Mouse (Mus musculus): ENCODE data around the gene Sp1.

Gene Sp1

GRCm38 (mm10) chr15:102432046-102432445 is 26.1 kb downstream of the Sp1 start:
- in situ Hi-C loops (cut with MboI, MseI): no loop called here

- in situ Hi-C loops (cut with MboI, MseI): no loop called here
These were observed 27.2 kb downstream of the Sp1 start for GRCm38 (mm10) chr15:102433173-102433572.

GRCm38 (mm10) chr15:102442490-102442889 is 36.5 kb downstream of the Sp1 start:
- in situ Hi-C loops (cut with MboI, MseI): loop anchor here (5.0 kb wide), 1 partner anchor 75 kb away; the partner anchor contains the start of gene Sp7

GRCm38 (mm10) chr15:102445146-102445545 is 39.2 kb downstream of the Sp1 start, which contains the start of gene Amhr2:
Gene Amhr2, plus strand, starts transcription at chr15:102445367.
- in situ Hi-C loops (cut with MboI, MseI): no loop called here

GRCm38 (mm10) chr15:102446448-102446847 is 40.5 kb downstream of the Sp1 start:
- in situ Hi-C loops (cut with MboI, MseI): no loop called here

- in situ Hi-C loops (cut with MboI, MseI): no loop called here
These were observed 43.4 kb downstream of the Sp1 start for GRCm38 (mm10) chr15:102449366-102449765.

DNA sequence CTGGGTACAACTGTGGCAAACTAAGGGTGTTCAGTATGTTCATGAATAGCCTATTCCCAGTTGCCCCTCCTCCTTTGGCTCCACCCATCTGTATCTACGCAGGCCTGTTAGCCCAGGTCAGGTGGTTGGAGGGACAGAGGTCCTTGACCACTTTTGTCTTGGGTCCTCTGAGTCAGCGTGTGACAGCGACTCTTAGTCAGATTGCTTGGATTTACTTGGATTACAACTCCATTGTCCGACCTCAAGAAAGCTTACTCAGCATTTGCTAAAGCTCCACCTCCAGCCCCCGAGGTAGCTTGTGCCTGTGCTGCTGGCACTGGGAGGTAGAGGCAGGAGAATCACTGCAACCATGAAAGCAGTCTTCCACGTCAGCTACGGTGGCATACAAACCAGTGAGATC is 45.0 kb downstream of the Sp1 start:
- in situ Hi-C loops (cut with MboI, MseI): no loop called here

GRCm38 (mm10) chr15:102451666-102452430 is 45.9 kb downstream of the Sp1 start:
- in situ Hi-C loops (cut with MboI, MseI): no loop called here

DNA sequence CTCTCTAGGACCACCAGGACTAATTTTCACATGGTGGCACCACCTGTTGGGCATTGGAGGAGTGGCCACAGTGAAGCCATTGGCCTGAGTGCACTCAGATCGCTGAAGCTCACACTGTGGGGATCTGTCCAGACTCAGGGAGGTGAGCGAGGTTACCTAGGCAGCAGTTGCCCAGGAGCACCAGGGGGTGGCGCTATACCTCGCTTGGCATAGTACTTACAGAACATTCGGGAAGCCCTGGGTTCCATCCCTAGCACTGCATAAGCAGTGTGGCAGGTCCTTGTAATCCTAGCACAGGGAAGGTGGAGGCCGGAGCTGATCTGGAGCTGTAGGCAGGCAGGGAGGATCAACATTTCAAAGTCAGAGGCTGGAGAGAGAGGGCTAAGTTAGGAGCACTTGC is 50.0 kb downstream of the Sp1 start:
- in situ Hi-C loops (cut with MboI, MseI): no loop called here

DNA sequence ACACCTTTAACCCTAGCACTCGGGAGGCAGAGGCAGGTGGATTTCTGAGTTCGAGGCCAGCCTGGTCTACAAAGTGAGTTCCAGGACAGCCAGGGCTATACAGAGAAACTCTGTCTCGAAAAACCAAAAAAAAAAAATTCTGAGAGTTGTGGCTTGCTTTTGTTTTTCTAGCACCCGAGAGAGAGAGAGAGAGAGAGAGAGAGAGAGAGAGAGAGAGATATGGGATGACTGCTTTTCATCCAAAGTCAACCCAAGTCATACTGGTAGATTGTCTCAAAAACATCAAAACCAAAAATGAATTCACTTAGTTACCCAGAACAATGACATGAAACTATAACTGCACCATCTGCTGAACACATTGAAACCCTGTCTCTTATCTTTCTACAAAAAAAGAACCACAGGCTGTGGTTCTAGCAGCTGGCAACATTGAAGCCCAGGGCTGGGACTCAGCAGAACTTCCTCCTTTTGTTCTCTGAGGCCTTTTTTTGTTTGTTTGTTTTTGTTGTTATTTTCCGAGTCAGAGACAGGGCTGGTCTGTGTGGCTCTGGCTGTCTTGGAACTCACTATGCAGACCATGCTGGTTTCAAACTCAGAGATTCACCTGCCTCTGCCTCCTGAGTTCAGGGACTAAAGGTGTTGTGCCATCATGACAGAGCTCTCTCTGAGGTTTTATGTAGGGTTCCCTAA is 52.2 kb downstream of the Sp1 start:
- in situ Hi-C loops (cut with MboI, MseI): no loop called here

- in situ Hi-C loops (cut with MboI, MseI): no loop called here
These were observed 53.0 kb downstream of the Sp1 start, which contains the start of gene Prr13 for GRCm38 (mm10) chr15:102458904-102459317. Gene Prr13, plus strand, starts transcription at chr15:102459028.

GRCm38 (mm10) chr15:102459381-102459780 is 53.4 kb downstream of the Sp1 start:
- in situ Hi-C loops (cut with MboI, MseI): no loop called here

- in situ Hi-C loops (cut with MboI, MseI): no loop called here
These were observed 53.9 kb downstream of the Sp1 start for GRCm38 (mm10) chr15:102459847-102460246.

DNA sequence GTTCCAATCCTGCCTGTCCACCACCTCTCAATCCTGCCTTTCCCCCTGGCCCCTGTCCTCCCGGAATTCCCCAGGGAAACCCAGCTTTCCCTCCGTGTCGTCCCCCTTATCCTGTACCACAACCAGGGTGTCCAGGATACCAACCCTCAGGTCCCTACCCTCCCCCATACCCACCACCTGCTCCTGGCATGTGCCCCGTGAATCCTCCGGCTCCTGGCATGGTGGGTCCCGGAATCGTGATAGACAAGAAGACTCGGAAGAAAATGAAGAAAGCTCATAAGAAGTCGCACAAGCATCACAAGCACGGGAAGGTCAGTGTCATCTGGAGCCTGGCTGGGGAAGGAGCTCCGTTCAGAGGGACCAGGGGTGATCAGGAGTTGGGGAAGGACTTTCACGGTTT is 54.5 kb downstream of the Sp1 start:
- in situ Hi-C loops (cut with MboI, MseI): no loop called here

DNA sequence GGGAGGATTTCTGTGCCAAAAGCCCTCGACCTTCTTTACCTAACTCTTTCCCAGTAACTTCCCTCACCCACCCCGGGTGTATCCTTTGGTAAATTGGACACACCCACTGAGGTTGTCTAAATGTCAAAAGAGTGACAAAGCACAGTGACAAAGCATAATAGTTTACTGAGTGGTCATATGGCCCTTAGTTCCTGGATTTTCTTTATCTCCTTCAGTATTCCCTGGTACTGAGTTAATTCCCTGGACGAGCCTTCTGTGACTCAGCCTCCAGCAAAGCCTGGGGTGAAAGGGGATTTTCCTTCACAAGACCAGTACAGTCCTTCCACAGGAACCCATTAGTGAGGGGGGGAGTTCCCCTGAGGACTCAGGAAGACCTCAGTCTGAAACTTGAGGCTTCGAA is 55.0 kb downstream of the Sp1 start:
- in situ Hi-C loops (cut with MboI, MseI): no loop called here

DNA sequence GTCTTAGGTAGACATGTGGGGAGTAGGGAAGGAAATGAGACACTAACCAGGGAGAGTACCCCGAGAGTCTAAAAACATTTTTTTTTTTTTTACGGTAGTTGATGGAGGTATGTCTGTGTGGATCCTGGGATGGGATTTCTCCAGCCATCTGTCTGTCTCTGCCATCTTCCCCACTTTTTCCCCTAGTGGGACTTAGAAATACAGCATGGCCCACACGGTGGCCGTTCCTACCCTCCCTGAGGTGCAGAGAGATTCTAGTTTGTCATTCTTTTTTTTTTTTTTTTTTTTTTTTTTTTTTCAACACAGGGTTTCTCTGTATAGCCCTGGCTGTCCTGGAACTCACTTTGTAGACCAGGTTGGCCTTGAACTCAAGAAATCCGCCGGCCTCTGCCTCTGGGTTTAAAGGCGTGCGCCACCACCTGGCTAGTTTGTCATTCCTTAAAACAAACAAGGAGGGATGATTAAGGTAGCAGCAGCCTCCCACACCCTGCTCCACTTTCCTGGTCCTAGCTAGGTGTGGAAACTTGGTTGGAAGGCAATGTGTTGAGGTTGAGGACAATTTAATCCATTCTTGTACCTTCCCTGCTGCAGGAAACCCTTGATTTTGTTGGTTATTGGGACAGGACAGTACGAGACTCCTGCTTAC is 55.6 kb downstream of the Sp1 start:
- in situ Hi-C loops (cut with MboI, MseI): no loop called here

DNA sequence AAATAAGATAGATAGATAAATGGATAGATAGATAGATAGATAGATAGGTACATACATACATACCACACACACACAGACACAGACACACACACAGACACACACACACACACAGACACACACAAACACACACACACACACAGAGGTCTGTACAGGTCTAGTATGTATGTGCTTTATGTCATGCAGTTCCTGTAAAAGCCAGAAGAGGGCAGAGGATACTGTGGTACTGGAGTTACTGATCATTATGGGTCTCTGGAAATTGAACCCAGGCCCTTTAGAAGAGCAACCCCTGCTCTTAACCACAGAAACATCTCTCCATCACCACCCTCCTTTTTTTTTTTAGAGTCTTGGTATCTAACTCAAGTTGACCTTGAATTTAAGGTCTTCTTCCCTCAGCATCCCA is 57.7 kb downstream of the Sp1 start:
- in situ Hi-C loops (cut with MboI, MseI): no loop called here

- in situ Hi-C loops (cut with MboI, MseI): no loop called here
These were observed 62.9 kb downstream of the Sp1 start for GRCm38 (mm10) chr15:102468675-102469370.

DNA sequence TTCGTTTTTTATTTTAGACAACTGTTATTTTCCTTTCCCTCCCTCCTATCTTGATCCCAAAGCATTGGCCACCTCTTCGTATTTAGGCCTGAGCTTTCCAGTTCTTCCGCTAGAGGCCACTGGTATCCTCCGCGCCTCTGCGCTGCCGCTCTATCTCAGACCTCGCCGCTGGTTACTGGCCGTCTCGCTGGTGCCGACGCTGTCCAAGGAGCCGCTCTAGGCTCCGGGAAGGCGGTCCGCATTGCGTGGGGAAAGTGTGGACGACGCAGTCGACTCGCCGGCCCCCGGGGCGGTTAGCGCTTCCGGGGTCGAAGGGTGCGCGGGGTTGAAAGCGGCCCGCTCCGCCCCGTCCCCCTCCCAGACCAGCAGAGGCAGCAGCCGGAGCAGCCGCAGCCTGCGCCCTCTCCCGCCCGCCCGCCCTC is 64.3 kb downstream of the Sp1 start, which contains the start of gene Pcbp2:
Pcbp2 (plus strand) TSS at position 357 of the 422 bp plus-strand sequence.
- in situ Hi-C loops (cut with MboI, MseI): no loop called here

GRCm38 (mm10) chr15:102470605-102471294 is 64.8 kb downstream of the Sp1 start:
- in situ Hi-C loops (cut with MboI, MseI): no loop called here

DNA sequence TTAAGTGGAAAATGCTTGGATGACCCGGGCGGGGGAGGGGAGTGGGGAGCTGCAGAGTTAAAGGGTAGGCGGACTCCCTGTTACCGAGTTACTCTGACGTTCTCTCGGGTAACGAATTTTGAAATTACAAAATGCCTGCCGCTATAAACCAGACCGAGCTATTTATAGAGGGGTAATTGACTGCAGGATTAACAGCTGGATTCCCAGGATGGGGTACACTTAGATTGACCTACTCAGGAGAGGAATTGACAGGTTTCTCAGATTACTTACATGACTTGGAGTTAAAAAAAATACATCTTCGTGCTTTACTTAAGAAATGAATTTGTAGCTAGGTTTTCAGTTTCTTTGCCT is 65.3 kb downstream of the Sp1 start:
- in situ Hi-C loops (cut with MboI, MseI): no loop called here
